Mouse (Mus musculus) cerebellum, adult 2 months (tissue): ENCODE results near the gene Gcnt2.

Experiments
- CTCF ChIP-seq: fragments of 200-500 bp; IDR thresholded peaks from 2 replicates; pipeline ENCODE4 v1.5.1; 2011; ENCODE audit warnings: low read depth, mild to moderate bottlenecking, control low read depth, low read length, moderate library complexity, borderline replicate concordance; ENCODE audit not compliant: insufficient read depth
- POLR2A ChIP-seq: fragments of 200-500 bp; IDR thresholded peaks from 2 replicates; pipeline ENCODE4 v1.6.1; 2011; ENCODE audit warnings: low read length, control low read depth, borderline replicate concordance; ENCODE audit not compliant: insufficient read depth

DNA sequence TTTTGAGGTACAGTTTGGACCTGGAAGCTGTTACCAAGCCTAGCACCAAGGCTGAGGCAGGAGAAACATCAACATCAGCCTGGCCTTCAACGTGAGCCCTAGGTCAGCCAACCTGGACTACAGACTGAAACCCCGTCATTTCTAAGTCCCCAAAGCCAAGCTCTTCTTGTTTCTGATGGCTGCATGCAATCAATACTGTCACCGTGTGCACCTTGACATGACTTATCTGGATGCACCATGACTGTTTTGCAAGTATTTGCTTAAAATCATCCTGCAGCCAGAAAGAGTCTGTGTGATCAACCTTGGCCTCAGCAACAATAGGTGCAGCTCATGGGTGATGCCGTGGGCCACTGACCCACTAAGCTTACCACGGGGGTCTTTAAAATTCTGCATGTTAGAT is 23.1 kb downstream of the Gcnt2 start:
- TF ChIP-seq POLR2A (no peak), CTCF (no peak)
